Mouse (Mus musculus) limb, embryonic 13.5 days (tissue): ENCODE measurements around the gene Sh3bp5l. TPM values are rescaled to one million over a fixed set of nuclear protein-coding genes. Genes with fewer than 3 reads are reported as not detected.

ENCODE experiments used
- ATAC-seq: fragments of 200-750 bp; cut with Nextera tagmentation; 2 replicates; pipeline ENCODE4 v1.8.0; 2017; ENCODE audit warnings: low read depth, moderate number of reproducible peaks, moderate TSS enrichment; ENCODE audit not compliant: low FRiP score
- H3K27ac ChIP-seq: fragments of 300-500 bp; sonication (generic); 2 replicates; pipeline ENCODE4 v1.5.1; 2015; ENCODE audit warnings: inconsistent platforms, mild to moderate bottlenecking, moderate library complexity
- H3K27me3 ChIP-seq: fragments of 300-500 bp; sonication (generic); 2 replicates; pipeline ENCODE4 v1.6.1; 2015; ENCODE audit warnings: mild to moderate bottlenecking, inconsistent platforms
- H3K36me3 ChIP-seq: fragments of 300-500 bp; sonication (generic); 2 replicates; pipeline ENCODE4 v1.6.1; 2015; ENCODE audit warnings: inconsistent platforms, mild to moderate bottlenecking, moderate library complexity
- H3K4me1 ChIP-seq: fragments of 300-500 bp; sonication (generic); 2 replicates; pipeline ENCODE4 v1.6.1; 2015; ENCODE audit warnings: inconsistent platforms
- H3K4me2 ChIP-seq: fragments of 300-500 bp; sonication (generic); replicated peaks from 2 replicates; pipeline ENCODE4 v1.6.1; 2015; ENCODE audit warnings: inconsistent platforms, mild to moderate bottlenecking, moderate library complexity
- H3K4me3 ChIP-seq: fragments of 300-500 bp; sonication (generic); 2 replicates; pipeline ENCODE4 v1.5.1; 2015; ENCODE audit warnings: moderate library complexity, mild to moderate bottlenecking, inconsistent platforms
- H3K9ac ChIP-seq: fragments of 300-500 bp; sonication (generic); 2 replicates; pipeline ENCODE4 v1.6.1; 2015; ENCODE audit warnings: mild to moderate bottlenecking, inconsistent platforms
- H3K9me3 ChIP-seq: fragments of 300-500 bp; sonication (generic); 2 replicates; pipeline ENCODE4 v1.6.1; 2016; ENCODE audit warnings: inconsistent platforms
- WGBS: fragments of 180-500 bp; shearing (Covaris S2); methylation state at CpG from one replicate; pipeline ENCODE4 v1.1.7; 2015; 5-methylcytosine and 5-hydroxymethylcytosine counted together
- polyA plus RNA-seq: library from polyadenylated mRNA; unstranded; fragments of >200 nt; fragmentation: Nextera tagmentation; extraction: Ambion mirVana; gene quantifications from 2 replicates; pipeline ENCODE4 v1.2.1, GENCODE M21; 2015

Gene Sh3bp5l
- 35.7 and 36.9 TPM in 2 replicates for polyA plus RNA-seq

DNA sequence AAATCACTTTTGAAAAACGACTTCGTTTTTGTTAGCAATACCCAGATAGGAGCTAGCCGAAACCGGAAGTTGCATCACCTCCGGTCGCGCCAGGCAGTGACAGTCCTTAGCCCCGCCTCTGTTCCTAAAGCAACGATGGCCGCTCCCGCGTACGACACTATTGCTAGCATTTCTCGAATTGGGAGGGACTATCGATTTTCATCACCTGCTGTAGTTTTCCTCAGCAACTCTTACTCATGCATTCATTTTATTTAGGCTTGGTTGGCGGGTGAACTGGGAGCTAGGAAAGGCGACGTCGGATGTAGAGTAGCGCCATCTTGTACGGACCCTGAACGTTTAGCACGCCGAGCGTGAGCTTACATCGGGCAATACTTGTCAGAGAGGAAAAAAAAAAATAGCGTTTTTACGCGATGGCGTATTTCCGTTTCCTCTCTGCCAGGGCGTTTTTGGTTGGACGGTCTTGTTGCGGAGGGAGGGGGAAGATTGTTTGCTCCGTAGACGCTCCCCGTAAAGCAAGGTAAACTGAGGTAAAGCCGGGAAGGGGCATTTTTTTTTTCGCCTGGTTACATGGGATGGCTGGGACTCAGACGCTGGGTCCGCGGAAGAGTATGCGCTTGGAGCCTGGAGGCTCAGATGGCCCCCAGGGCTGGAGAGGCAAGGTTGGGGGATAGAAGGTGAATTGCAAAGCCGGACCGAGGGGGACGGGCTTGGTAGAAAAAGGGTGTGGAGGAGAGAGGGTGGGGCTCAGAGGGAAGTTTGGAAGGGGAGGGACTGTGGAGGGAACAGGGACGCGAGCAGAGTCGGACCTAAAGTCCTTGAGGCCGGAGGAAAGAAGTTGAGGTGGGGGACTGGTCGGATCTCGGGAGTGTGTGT lies at the start of gene Sh3bp5l, which contains the start of gene Zfp672:
Sh3bp5l (plus strand) TSS at position 449 of the 873 bp plus-strand sequence.
Zfp672 (minus strand) TSS at position 64 of the 873 bp plus-strand sequence.
- H3K4me1 ChIP-seq, result peaks cover 32% of the 10 kb centered on the region
- H3K9me3 ChIP-seq, result no peaks in the 10 kb centered on the region
- H3K27me3 ChIP-seq, result no peaks in the 10 kb centered on the region
- peak within 1 kb of the TSS; percentile 89 for H3K4me3 ChIP-seq
- peaks cover 29% of the 10 kb centered on the region for H3K36me3 ChIP-seq
- peak within 1 kb of the TSS; percentile 69 for H3K27ac ChIP-seq
- H3K4me2 ChIP-seq, result peak within 1 kb of the TSS; percentile 97
- peak within 1 kb of the TSS; percentile 88 for H3K9ac ChIP-seq
- peak; percentile 94 for ATAC-seq
- under 1% methylated on average over 52 of the region's 52 CpGs for WGBS

DNA sequence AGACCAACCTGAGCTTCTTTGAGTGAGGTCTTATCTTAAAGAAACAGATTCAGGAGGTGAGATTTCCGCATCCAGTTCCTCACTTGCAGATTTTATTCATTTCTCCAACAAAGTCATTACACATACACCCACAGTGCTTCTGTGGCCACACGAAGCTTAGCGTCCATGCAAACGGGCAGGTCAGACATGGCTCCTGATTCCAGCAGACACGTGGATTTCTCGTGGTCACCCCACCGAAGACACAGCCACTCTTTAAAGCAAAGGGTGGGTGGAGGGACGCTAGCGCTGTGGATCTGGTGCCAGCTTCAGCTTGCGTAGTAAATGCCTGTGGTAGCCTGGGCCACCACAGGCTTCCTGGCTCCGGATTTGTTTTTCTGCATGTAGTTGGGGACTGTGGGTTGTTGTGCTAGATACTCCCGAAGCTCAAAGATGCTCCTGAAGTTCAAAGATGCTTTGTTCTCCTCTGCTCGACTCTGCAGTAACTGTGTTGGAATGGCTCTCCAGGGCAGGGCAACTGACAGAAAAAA lies 48.5 kb upstream of the Sh3bp5l start:
- Histone ChIP-seq H3K4me2 (no peak overlapping the region), H3K27me3 (peaks cover 7% of the 10 kb centered on the region; the same call in 1 of the 2 replicates), H3K27ac (no peak overlapping the region), H3K9me3 (no peaks in the 10 kb centered on the region), H3K4me1 (no peaks in the 10 kb centered on the region), H3K36me3 (no peaks in the 10 kb centered on the region), H3K9ac (no peak overlapping the region), H3K4me3 (no peak overlapping the region)
- WGBS, result 85% methylated on average over 13 of the region's 13 CpGs
- ATAC-seq, result no peak

DNA sequence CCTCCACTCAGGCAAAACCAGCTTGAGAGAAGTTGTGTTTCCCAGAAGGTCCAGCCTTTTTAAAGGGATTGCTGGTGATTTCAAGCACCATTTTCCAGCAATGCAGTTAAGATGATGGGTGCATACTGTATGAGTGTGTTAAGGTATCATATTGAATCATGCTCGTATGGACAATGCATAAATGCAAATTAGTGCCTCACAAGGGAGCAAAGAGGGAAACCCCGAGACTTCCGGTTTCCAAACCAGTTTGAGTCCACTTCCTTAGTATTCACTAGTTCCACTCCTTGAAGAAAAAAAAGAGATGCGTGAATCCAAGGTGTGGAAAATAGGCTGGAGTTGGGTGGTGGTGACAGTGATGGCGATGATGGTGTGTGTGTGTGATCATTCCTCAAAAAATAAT lies 48.0 kb upstream of the Sh3bp5l start:
- no peak overlapping the region for H3K4me2 ChIP-seq
- H3K9ac ChIP-seq, result no peak overlapping the region
- peaks cover 7% of the 10 kb centered on the region; the same call in 1 of the 2 replicates for H3K27me3 ChIP-seq
- no peaks in the 10 kb centered on the region for H3K9me3 ChIP-seq
- WGBS, result 84% methylated on average over 5 of the region's 5 CpGs
- H3K4me1 ChIP-seq, result no peaks in the 10 kb centered on the region
- H3K4me3 ChIP-seq, result no peak overlapping the region
- no peaks in the 10 kb centered on the region for H3K36me3 ChIP-seq
- no peak for ATAC-seq
- no peak overlapping the region for H3K27ac ChIP-seq

DNA sequence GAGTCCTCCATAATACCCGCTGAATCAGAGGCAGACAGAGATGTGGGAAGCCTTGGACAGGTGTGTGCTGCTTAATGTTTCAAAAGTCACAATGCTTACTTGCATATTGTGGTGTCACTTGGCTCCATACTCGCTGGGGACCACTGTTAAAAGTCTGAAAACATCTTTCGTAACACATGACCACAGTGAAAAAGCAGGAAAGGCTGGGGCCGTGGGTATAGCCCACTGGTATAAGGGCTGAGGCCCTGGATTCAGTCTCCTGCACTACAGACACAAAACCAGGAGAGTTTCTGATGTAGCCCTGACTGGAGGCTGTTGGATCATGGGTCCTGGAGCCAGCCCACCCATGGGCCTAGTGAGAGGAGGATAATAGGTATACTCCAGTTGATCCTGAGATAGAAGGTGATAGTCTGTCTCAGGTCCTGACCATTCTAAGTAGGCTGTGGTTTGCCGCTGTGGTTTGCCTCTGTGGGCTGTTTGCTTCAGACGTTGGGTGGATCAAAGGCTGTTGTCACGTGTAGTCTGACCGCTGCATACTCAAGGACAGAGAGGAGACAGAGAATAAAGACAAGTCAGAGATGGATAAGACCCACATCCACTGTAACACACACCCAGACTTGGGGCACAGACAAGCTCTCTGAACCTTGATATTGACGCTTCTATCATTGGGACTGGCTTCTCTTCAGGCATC lies 40.4 kb upstream of the Sh3bp5l start:
- WGBS, result 71% methylated on average over 9 of the region's 9 CpGs
- ATAC-seq, result no peak
- Histone ChIP-seq H3K4me3 (no peak overlapping the region), H3K9ac (no peak overlapping the region), H3K27ac (no peak overlapping the region), H3K27me3 (no peaks in the 10 kb centered on the region), H3K9me3 (no peaks in the 10 kb centered on the region; the same call in 1 of the 2 replicates), H3K4me1 (no peaks in the 10 kb centered on the region), H3K36me3 (no peaks in the 10 kb centered on the region), H3K4me2 (no peak overlapping the region)

DNA sequence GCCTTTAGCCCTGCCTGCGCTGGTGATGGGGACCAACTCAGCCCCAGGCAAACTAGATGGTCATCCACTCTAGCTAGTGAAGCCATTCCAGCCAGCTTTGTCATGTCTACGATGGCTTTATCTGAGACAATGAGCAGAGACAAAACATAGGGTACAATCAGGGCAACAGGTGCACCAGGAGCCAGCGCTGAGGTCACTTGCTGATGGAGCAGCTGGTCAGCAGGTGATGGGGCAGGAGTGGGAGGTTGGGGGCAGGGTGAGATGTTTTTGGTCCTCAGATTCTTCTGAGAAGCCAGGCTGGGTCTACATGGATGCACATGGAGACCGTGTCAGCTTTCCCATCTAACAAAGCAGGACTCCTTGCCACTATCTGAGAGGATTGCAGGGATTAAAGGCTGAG lies 39.7 kb upstream of the Sh3bp5l start:
- no peak for ATAC-seq
- no peak overlapping the region for H3K4me3 ChIP-seq
- H3K9me3 ChIP-seq, result no peaks in the 10 kb centered on the region; the same call in 1 of the 2 replicates
- no peaks in the 10 kb centered on the region for H3K36me3 ChIP-seq
- H3K27ac ChIP-seq, result no peak overlapping the region
- H3K27me3 ChIP-seq, result no peaks in the 10 kb centered on the region
- no peak overlapping the region for H3K4me2 ChIP-seq
- no peaks in the 10 kb centered on the region for H3K4me1 ChIP-seq
- WGBS, result 79% methylated on average over 4 of the region's 4 CpGs
- no peak overlapping the region for H3K9ac ChIP-seq

DNA sequence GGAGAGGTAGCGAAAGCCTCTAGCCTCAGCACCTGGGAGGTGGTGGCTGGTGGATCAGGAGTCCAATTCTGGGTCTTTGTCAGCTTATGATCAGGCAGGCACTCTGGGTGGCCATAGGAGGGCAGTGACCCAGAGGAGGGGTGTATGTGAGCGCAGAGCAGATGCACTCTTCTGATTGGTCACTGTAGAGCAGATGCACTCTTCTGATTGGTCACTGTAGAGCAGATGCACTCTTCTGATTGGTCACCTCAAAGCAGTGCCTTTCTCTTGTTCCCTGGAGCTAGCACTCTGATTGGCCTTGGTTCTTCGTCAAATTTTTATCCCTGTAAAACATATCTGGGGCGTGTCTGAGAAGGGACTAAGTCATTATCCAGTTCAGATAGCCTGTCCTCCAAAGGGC lies 37.7 kb upstream of the Sh3bp5l start:
- Histone ChIP-seq H3K27me3 (no peaks in the 10 kb centered on the region), H3K9ac (no peak overlapping the region), H3K4me3 (no peak overlapping the region), H3K27ac (no peak overlapping the region), H3K36me3 (no peaks in the 10 kb centered on the region), H3K9me3 (no peaks in the 10 kb centered on the region; the same call in 1 of the 2 replicates), H3K4me2 (no peak overlapping the region), H3K4me1 (no peaks in the 10 kb centered on the region)
- WGBS, result 49% methylated on average over 4 of the region's 4 CpGs
- no peak for ATAC-seq

DNA sequence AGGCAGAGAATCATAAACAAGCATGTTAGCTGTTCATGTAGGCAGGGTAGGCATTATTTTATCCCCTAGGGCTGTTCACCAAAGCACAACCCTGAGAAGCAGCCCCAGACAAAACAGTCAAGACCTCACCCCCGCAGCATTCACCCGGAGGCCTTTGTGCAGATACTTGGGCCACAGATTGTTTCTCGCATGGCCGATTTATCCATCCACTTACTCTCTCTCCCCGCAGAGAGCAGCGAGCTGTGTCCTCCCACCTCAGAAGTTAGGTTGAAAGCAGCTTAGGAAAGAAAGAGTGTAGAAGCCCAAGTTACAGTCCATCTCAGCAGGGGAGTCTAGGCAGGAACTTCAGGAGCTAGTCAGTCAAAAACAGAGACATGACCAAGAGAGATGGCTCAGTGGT lies 33.1 kb upstream of the Sh3bp5l start:
- Histone ChIP-seq H3K27ac (no peak overlapping the region), H3K4me1 (peaks cover 10% of the 10 kb centered on the region), H3K9ac (no peak overlapping the region), H3K4me2 (no peak overlapping the region), H3K9me3 (no peaks in the 10 kb centered on the region; the same call in 1 of the 2 replicates), H3K36me3 (no peaks in the 10 kb centered on the region), H3K27me3 (no peaks in the 10 kb centered on the region), H3K4me3 (no peak overlapping the region)
- ATAC-seq, result no peak
- 83% methylated on average over 6 of the region's 6 CpGs for WGBS

DNA sequence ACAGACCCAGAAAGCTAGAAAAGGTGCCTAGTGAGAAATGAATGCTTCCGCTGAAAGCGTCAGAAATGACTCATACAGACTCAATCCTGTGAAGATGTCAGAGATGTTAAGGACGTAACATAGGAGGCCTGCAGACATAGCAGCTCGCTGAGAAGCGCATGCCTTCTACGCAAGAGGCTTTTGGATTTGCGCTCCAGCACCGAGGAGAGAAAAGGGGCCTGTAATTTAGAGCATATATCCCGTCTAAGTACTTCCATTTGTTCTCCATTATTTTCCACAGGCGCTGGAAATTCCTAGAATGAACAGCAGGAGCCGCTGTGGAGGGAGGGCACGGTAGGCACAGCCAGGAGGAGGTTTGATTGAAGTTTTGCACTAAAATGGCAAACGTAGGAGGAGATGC lies 29.5 kb upstream of the Sh3bp5l start:
- Histone ChIP-seq H3K4me1 (peaks cover 16% of the 10 kb centered on the region), H3K9me3 (no peaks in the 10 kb centered on the region), H3K9ac (peak overlapping the region; percentile 32; the same call in 1 of the 2 replicates), H3K27ac (no peak overlapping the region), H3K4me3 (peak overlapping the region; percentile 60), H3K27me3 (no peaks in the 10 kb centered on the region), H3K4me2 (peak overlapping the region; percentile 58), H3K36me3 (no peaks in the 10 kb centered on the region)
- 0 out of 2 replicates have a peak, but pooled peaks have one; percentile 10 for ATAC-seq
- 11% methylated on average over 13 of the region's 13 CpGs for WGBS

DNA sequence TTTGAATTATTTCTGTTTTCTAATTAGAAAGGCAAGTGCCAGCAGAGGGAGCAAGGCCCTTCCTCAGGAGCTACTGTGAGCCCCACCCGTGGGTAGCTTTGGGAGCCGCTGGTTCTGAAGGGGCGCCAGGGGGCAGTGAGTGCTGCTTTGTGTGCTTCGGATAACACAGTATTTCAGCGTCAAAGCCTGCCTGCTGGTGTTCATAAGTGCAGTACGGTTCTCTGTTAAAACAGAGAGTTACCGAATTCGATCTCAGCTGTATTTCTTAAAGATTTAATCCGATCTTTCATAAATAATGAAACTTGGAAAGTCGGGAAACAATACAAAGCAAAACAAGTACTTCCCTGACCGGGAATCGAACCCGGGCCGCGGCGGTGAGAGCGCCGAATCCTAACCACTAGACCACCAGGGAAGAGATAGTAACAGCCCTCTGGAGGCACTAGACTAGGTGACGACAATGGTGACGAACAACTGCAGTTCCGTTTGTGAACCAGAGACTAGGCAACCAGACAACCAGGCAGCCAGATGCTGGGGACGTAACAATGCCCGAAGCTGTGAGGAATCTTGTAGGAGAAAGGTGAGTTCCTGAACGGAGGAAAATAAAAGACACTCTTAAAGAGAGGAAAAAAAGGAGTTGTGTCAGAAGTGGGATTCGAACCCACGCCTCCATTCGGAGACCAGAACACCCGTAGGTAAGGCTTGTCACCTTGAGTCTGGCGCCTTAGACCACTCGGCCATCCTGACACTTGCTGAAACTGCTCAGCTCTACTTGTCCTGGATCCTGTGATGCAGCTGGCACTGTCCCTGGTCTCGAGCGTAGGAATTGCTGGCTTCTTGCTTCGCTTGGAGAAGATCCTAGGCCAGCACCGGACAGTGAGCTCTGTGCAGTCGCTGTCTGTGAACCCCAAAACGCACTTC lies 28.4 kb upstream of the Sh3bp5l start:
- H3K36me3 ChIP-seq, result no peaks in the 10 kb centered on the region
- peaks cover 20% of the 10 kb centered on the region for H3K4me1 ChIP-seq
- no peaks in the 10 kb centered on the region for H3K9me3 ChIP-seq
- H3K9ac ChIP-seq, result peak overlapping the region; percentile 69
- H3K4me3 ChIP-seq, result peak overlapping the region; percentile 60
- peak overlapping the region; percentile 58 for H3K4me2 ChIP-seq
- WGBS, result under 1% methylated on average over 36 of the region's 36 CpGs
- ATAC-seq, result peak; percentile 90
- no peaks in the 10 kb centered on the region for H3K27me3 ChIP-seq
- peak overlapping the region; percentile 92 for H3K27ac ChIP-seq

DNA sequence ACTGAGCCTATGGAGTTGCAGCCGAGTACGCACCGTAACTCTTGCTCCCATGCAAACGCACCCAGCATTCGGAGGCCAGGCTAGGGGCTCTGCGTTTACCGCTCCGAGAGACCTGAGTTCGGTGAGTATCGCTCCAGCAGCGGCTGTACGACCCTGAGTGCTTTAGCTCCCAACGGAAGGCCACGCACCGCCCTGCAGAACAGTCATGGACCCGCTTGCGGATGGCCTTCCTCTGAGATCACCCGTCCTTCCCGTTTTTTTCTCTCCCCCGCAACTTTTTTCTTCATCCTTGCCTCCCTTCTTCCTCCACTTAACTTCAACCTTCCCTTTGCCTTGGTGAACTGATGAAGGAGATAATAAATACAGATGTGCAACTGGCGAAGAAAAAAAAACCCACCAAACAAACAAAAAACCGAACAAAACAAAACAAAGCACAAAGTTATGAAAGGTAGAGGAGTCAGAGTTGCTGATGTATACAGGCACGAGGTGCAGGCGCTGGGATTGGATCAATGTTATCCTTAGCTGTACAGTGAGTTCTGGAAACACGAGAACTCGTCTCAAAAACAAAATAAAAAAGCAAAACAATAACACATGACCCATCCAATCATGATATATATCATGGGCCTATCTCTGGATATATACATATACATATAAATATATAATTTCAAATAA lies 27.6 kb upstream of the Sh3bp5l start:
- Histone ChIP-seq H3K4me1 (peaks cover 26% of the 10 kb centered on the region), H3K4me2 (peak overlapping the region; percentile 58), H3K9ac (peak overlapping the region; percentile 69), H3K36me3 (no peaks in the 10 kb centered on the region), H3K4me3 (peak overlapping the region; percentile 60), H3K27me3 (no peaks in the 10 kb centered on the region), H3K9me3 (no peaks in the 10 kb centered on the region), H3K27ac (peak overlapping the region; percentile 92)
- WGBS, result under 1% methylated on average over 26 of the region's 26 CpGs
- peak; percentile 38 for ATAC-seq

DNA sequence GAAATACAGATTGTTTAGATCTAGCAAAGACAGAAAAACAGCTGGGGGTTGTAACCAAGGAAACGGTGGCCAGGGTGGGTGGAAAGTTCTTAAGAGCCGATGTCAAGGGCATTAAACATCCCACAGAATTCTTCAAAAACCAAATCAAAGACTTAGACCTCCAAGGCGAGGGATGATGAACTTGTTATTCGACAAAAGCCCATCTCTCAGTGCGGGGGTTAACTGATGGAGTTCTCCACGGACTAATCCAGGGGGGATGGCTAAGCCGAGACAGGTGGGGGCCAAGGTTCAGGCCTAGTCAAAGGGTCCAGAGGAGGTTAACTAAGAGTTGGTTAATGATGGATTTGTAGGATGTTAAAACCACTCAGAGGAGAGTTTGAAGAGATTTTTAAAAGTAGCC lies 26.9 kb upstream of the Sh3bp5l start:
- no peaks in the 10 kb centered on the region for H3K9me3 ChIP-seq
- H3K27me3 ChIP-seq, result no peaks in the 10 kb centered on the region
- no peak for ATAC-seq
- 28% methylated on average over 7 of the region's 7 CpGs for WGBS
- H3K9ac ChIP-seq, result no peak overlapping the region
- H3K36me3 ChIP-seq, result no peaks in the 10 kb centered on the region
- H3K4me3 ChIP-seq, result peak overlapping the region; percentile 15
- H3K27ac ChIP-seq, result no peak overlapping the region
- peaks cover 30% of the 10 kb centered on the region for H3K4me1 ChIP-seq
- H3K4me2 ChIP-seq, result peak overlapping the region; percentile 58
